Mouse (Mus musculus): ENCODE measurements around the gene Trpm4.
A peak's percentile ranks its signal among the peaks of the same experiment; 100 is the strongest.

Trpm4 gene

GRCm38 (mm10) chr7:45346905-45347304, 13.3 kb upstream of the Trpm4 start:
- DNase-seq (ENCODE audit: low spot score), result no peak

GRCm38 (mm10) chr7:45343543-45343942, 10.0 kb upstream of the Trpm4 start:
- no peak for DNase-seq (ENCODE audit: low spot score)

GRCm38 (mm10) chr7:45342081-45342480, 8.5 kb upstream of the Trpm4 start:
- DNase-seq (ENCODE audit: low spot score), result no peak

GRCm38 (mm10) chr7:45341303-45341702, 7.7 kb upstream of the Trpm4 start:
- DNase-seq (ENCODE audit: low spot score), result peak; percentile 79

GRCm38 (mm10) chr7:45340669-45341068, 7.1 kb upstream of the Trpm4 start:
- peak; percentile 66 for DNase-seq (ENCODE audit: low spot score)

- no peak for DNase-seq (ENCODE audit: low spot score)
These were observed 6.5 kb upstream of the Trpm4 start for GRCm38 (mm10) chr7:45340066-45340442.

- peak; percentile 80 for DNase-seq (ENCODE audit: low spot score)
These were observed 6.0 kb upstream of the Trpm4 start for GRCm38 (mm10) chr7:45339410-45340065.

- peak; percentile 47 for DNase-seq (ENCODE audit: low spot score)
These were observed 4.8 kb upstream of the Trpm4 start for GRCm38 (mm10) chr7:45338161-45338911.

- DNase-seq (ENCODE audit: low spot score), result no peak
These were observed 3.9 kb upstream of the Trpm4 start for GRCm38 (mm10) chr7:45337469-45337868.

- DNase-seq (ENCODE audit: low spot score), result no peak
These were observed 2.7 kb upstream of the Trpm4 start for GRCm38 (mm10) chr7:45336319-45336718.

GRCm38 (mm10) chr7:45335056-45335455, 1.5 kb upstream of the Trpm4 start, which contains the start of gene Hrc:
Gene Hrc (plus strand): TSS chr7:45335290.
- DNase-seq (ENCODE audit: low spot score), result no peak

- no peak for DNase-seq (ENCODE audit: low spot score)
These were observed 1.0 kb upstream of the Trpm4 start for GRCm38 (mm10) chr7:45334605-45335004.

- DNase-seq (ENCODE audit: low spot score), result peak; percentile 61
These were observed 725 bp downstream of the Trpm4 start for GRCm38 (mm10) chr7:45332685-45333425.

GRCm38 (mm10) chr7:45331502-45331901, 2.1 kb downstream of the Trpm4 start:
- DNase-seq (ENCODE audit: low spot score), result no peak

GRCm38 (mm10) chr7:45328841-45329475, 4.6 kb downstream of the Trpm4 start:
- no peak for DNase-seq (ENCODE audit: low spot score)

- DNase-seq (ENCODE audit: low spot score), result no peak
These were observed 7.8 kb downstream of the Trpm4 start for GRCm38 (mm10) chr7:45325800-45326199.

- no peak for DNase-seq (ENCODE audit: low spot score)
These were observed 10.5 kb downstream of the Trpm4 start for GRCm38 (mm10) chr7:45323069-45323468.

GRCm38 (mm10) chr7:45322245-45322644, 11.3 kb downstream of the Trpm4 start:
- DNase-seq (ENCODE audit: low spot score), result no peak

GRCm38 (mm10) chr7:45316536-45316935, 17.0 kb downstream of the Trpm4 start:
- DNase-seq (ENCODE audit: low spot score), result no peak

- no peak for DNase-seq (ENCODE audit: low spot score)
These were observed 18.3 kb downstream of the Trpm4 start for GRCm38 (mm10) chr7:45315182-45315701.

- no peak for DNase-seq (ENCODE audit: low spot score)
These were observed 20.1 kb downstream of the Trpm4 start for GRCm38 (mm10) chr7:45313495-45313894.
